Mouse (Mus musculus) C2C12 (cell line): ENCODE data around the gene H1foo.

Source experiments
- CTCF ChIP-seq: IDR thresholded peaks from one replicate; pipeline ENCODE4 v1.5.1; 2011; ENCODE audit not compliant: control insufficient read depth, insufficient read depth, insufficient read length
- FOSL1 ChIP-seq: IDR thresholded peaks from one replicate; pipeline ENCODE4 v1.8.0; 2011; ENCODE audit warnings: mild to moderate bottlenecking, low read length; ENCODE audit not compliant: poor library complexity, insufficient read depth, severe bottlenecking
- MAX ChIP-seq: IDR thresholded peaks from one replicate; pipeline ENCODE4 v1.6.1; 2011; ENCODE audit warnings: mild to moderate bottlenecking, control low read depth
- MYOD1 ChIP-seq: IDR thresholded peaks from one replicate; pipeline ENCODE4 v1.6.1; 2011; ENCODE audit warnings: low read depth; ENCODE audit not compliant: control insufficient read depth, insufficient read length
- MYOG ChIP-seq: IDR thresholded peaks from one replicate; pipeline ENCODE4 v1.6.1; 2011; ENCODE audit not compliant: control insufficient read depth, insufficient read length; ENCODE audit errors: extremely low read depth
- USF1 ChIP-seq: IDR thresholded peaks from one replicate; pipeline ENCODE4 v1.6.1; 2011; ENCODE audit warnings: low read depth, mild to moderate bottlenecking, control low read depth, moderate library complexity

DNA sequence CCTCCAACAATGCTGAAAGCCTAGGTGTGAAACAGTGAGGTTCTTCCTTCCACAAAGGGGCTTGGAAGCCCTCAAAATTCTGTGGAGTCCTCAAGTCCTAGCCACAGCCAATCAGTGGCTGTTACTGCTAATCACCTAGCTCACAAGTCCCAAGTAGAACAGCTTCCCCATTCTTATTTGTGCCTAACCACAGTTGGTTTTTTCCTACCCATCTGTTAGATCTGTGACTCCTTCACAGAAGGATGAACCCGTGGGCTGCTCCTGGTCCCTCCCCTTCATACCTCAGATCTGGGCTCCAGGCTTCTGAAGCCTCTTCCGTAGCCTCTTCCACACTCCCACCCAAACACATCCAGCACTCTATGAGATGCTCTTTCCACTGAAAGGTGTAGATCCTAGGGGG, 37.9 kb upstream of the H1foo start:
- TF ChIP-seq CTCF (no peak), MAX (no peak), FOSL1 (no peak), MYOD1 (no peak), MYOG (no peak), USF1 (no peak)
